Mouse (Mus musculus) heart, embryonic 12.5 days (tissue): Measurements from ENCODE around the gene Pde4d. TPM values are rescaled to one million over a fixed set of nuclear protein-coding genes. Genes with fewer than 3 reads are reported as not detected.

Experiments used
- ATAC-seq: fragments of 200-750 bp; cut with Nextera tagmentation; 2 replicates; pipeline ENCODE4 v1.8.0; 2017; ENCODE audit warnings: moderate TSS enrichment, moderate library complexity; ENCODE audit not compliant: insufficient number of reproducible peaks, low FRiP score
- H3K27ac ChIP-seq: fragments of 300-500 bp; sonication (generic); 2 replicates; pipeline ENCODE4 v1.5.1; 2016; ENCODE audit warnings: mild to moderate bottlenecking, moderate library complexity; ENCODE audit not compliant: poor library complexity, severe bottlenecking
- H3K27me3 ChIP-seq: fragments of 300-500 bp; sonication (generic); replicated peaks from 2 replicates; pipeline ENCODE4 v1.6.1; 2016; ENCODE audit warnings: mild to moderate bottlenecking, moderate library complexity
- H3K36me3 ChIP-seq: fragments of 300-500 bp; sonication (generic); 2 replicates; pipeline ENCODE4 v1.6.1; 2016; ENCODE audit warnings: mild to moderate bottlenecking, moderate library complexity
- H3K4me1 ChIP-seq: fragments of 300-500 bp; sonication (generic); replicated peaks from 2 replicates; pipeline ENCODE4 v1.6.1; 2016; ENCODE audit warnings: mild to moderate bottlenecking
- H3K4me2 ChIP-seq: fragments of 300-500 bp; sonication (generic); 2 replicates; pipeline ENCODE4 v1.6.1; 2016; ENCODE audit warnings: mild to moderate bottlenecking, moderate library complexity
- H3K4me3 ChIP-seq: fragments of 300-500 bp; sonication (generic); 2 replicates; pipeline ENCODE4 v1.5.1; 2016; ENCODE audit warnings: mild to moderate bottlenecking
- H3K9ac ChIP-seq: fragments of 300-500 bp; sonication (generic); 2 replicates; pipeline ENCODE4 v1.6.1; 2016; ENCODE audit warnings: mild to moderate bottlenecking, moderate library complexity
- H3K9me3 ChIP-seq: fragments of 300-500 bp; sonication (generic); replicated peaks from 2 replicates; pipeline ENCODE4 v1.6.1; 2016; ENCODE audit warnings: mild to moderate bottlenecking, moderate library complexity
- WGBS: fragments of 180-500 bp; shearing (Covaris S2); methylation state at CpG from one replicate; pipeline ENCODE4 v1.1.7; 2016; 5-methylcytosine and 5-hydroxymethylcytosine counted together
- polyA plus RNA-seq: library from polyadenylated mRNA; unstranded; fragments of >200 nt; fragmentation: Nextera tagmentation; extraction: Ambion mirVana; gene quantifications from 2 replicates; pipeline ENCODE4 v1.2.1, GENCODE M21; 2016

Gene Pde4d
- polyA plus RNA-seq, 1 experiment from 2014 or later: 34.2 TPM

GRCm38 (mm10) chr13:109664956-109665802 lies 1215.4 kb downstream of the Pde4d start:
- ATAC-seq: peak; percentile 20; the same call in 1 of the 2 replicates
- Histone ChIP-seq H3K4me2 (peak overlapping the region; percentile 38), H3K4me1 (peaks cover 36% of the 10 kb centered on the region), H3K9me3 (no peaks in the 10 kb centered on the region), H3K27ac (peak overlapping the region; percentile 68), H3K27me3 (no peaks in the 10 kb centered on the region), H3K4me3 (no peak overlapping the region), H3K9ac (no peak overlapping the region), H3K36me3 (no peaks in the 10 kb centered on the region)
- WGBS: 28% methylated on average over 10 of the region's 10 CpGs

DNA sequence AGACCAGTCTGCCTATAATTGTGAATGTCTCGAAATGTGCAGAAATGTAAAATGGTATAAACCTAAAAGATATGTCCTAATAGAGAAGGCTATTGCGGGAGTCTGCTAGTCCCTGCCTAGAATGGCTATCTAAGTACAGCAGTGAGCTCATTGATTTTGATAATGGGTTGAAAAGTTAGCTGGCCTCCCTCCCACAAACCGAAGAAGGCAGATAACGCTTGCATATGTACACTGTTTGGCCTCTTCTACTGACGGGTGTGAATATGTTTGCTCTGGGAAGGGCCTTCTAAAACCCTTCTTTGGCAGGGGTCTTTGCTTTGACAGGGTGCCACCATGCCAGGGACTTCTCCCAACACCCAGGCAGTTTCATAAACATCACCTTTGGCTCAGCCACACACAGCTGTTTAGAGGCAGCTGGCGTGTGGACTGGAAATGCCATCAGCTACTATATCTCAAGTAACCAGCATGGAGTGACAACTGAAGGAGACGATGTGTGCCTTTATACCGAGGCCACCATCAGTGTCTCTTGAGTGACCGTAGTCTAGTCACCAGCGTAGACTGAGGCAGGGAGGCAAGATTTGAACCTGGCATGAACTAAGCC lies 1216.2 kb downstream of the Pde4d start:
- H3K4me2 ChIP-seq: peak overlapping the region; percentile 38

GRCm38 (mm10) chr13:109669965-109670364 lies 1220.2 kb downstream of the Pde4d start:
- no peaks in the 10 kb centered on the region for H3K9me3 ChIP-seq
- no peak overlapping the region for H3K4me3 ChIP-seq
- no peaks in the 10 kb centered on the region for H3K36me3 ChIP-seq
- H3K27me3 ChIP-seq: no peaks in the 10 kb centered on the region
- H3K4me2 ChIP-seq: no peak overlapping the region
- peaks cover 29% of the 10 kb centered on the region for H3K4me1 ChIP-seq
- no peak overlapping the region for H3K27ac ChIP-seq
- no peak overlapping the region for H3K9ac ChIP-seq
- 85% methylated on average over 4 of the region's 4 CpGs for WGBS
- no peak for ATAC-seq

More for the DNA sequence above, 1216.2 kb downstream of the Pde4d start:
- H3K36me3 ChIP-seq: no peaks in the 10 kb centered on the region
- no peak overlapping the region for H3K9ac ChIP-seq
- peak overlapping the region; percentile 67 for H3K27ac ChIP-seq
- peaks cover 41% of the 10 kb centered on the region for H3K4me1 ChIP-seq
- H3K27me3 ChIP-seq: no peaks in the 10 kb centered on the region
- H3K4me3 ChIP-seq: no peak overlapping the region
- 25% methylated on average over 10 of the region's 10 CpGs for WGBS
- no peaks in the 10 kb centered on the region for H3K9me3 ChIP-seq
- ATAC-seq: peak; percentile 79

- peaks cover 14% of the 10 kb centered on the region for H3K4me1 ChIP-seq
- no peaks in the 10 kb centered on the region for H3K36me3 ChIP-seq
- H3K27ac ChIP-seq: no peak overlapping the region
- no peak overlapping the region for H3K4me3 ChIP-seq
- whole genome bisulfite sequencing: 68% methylated on average over 8 of the region's 8 CpGs
- ATAC-seq: no peak
- no peaks in the 10 kb centered on the region for H3K9me3 ChIP-seq
- no peaks in the 10 kb centered on the region for H3K27me3 ChIP-seq
- no peak overlapping the region for H3K4me2 ChIP-seq
- H3K9ac ChIP-seq: no peak overlapping the region
These were observed 1222.0 kb downstream of the Pde4d start for GRCm38 (mm10) chr13:109671589-109672347.

GRCm38 (mm10) chr13:109677047-109677446 lies 1227.3 kb downstream of the Pde4d start:
- WGBS: 52% methylated on average over 4 of the region's 4 CpGs
- Histone ChIP-seq H3K4me3 (no peak overlapping the region), H3K27ac (no peak overlapping the region), H3K4me1 (peaks cover 10% of the 10 kb centered on the region), H3K4me2 (no peak overlapping the region), H3K9ac (no peak overlapping the region), H3K27me3 (no peaks in the 10 kb centered on the region), H3K9me3 (no peaks in the 10 kb centered on the region), H3K36me3 (no peaks in the 10 kb centered on the region)
- ATAC-seq: no peak

DNA sequence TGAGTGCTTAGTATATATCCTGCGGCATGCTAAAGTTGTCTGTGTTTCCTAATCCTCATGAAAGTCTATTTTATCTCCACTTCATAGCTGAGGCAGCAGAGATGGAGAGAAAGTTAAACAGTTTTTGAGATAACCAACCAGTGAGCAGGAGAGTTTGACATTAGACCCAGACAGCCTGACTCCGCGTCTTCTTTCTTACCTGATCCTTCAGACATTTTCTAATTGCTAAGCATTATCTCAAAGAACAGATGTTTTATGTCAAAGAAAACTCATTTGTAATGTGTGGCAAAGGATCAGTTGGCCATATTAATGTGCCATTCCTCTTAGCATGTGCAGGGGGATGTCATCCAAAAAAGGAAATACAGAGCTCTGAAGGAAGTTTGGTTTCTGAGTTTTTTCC lies 1227.9 kb downstream of the Pde4d start:
- ATAC-seq: no peak
- Histone ChIP-seq H3K4me3 (no peak overlapping the region), H3K27me3 (no peaks in the 10 kb centered on the region), H3K4me2 (no peak overlapping the region), H3K36me3 (no peaks in the 10 kb centered on the region), H3K27ac (no peak overlapping the region), H3K9me3 (no peaks in the 10 kb centered on the region), H3K4me1 (peaks cover 12% of the 10 kb centered on the region), H3K9ac (no peak overlapping the region)
- 48% methylated on average over 3 of the region's 3 CpGs for WGBS

- no peak for ATAC-seq
- no peak overlapping the region for H3K9ac ChIP-seq
- WGBS: 46% methylated on average over 1 of the region's 1 CpGs
- no peak overlapping the region for H3K27ac ChIP-seq
- no peak overlapping the region for H3K4me2 ChIP-seq
- H3K4me3 ChIP-seq: no peak overlapping the region
- H3K9me3 ChIP-seq: no peaks in the 10 kb centered on the region
- H3K27me3 ChIP-seq: no peaks in the 10 kb centered on the region
- H3K4me1 ChIP-seq: peaks cover 23% of the 10 kb centered on the region
- no peaks in the 10 kb centered on the region for H3K36me3 ChIP-seq
These were observed 1229.2 kb downstream of the Pde4d start for GRCm38 (mm10) chr13:109678991-109679390.

GRCm38 (mm10) chr13:109680229-109680628 lies 1230.5 kb downstream of the Pde4d start:
- WGBS: 62% methylated on average over 8 of the region's 8 CpGs
- no peak for ATAC-seq

GRCm38 (mm10) chr13:109681699-109682293 lies 1232.0 kb downstream of the Pde4d start:
- Histone ChIP-seq H3K4me1 (peaks cover 31% of the 10 kb centered on the region), H3K4me3 (no peak overlapping the region), H3K27ac (no peak overlapping the region), H3K4me2 (no peak overlapping the region), H3K9me3 (no peaks in the 10 kb centered on the region), H3K9ac (no peak overlapping the region), H3K27me3 (no peaks in the 10 kb centered on the region), H3K36me3 (no peaks in the 10 kb centered on the region)
- no peak for ATAC-seq
- 67% methylated on average over 4 of the region's 4 CpGs for WGBS

More at GRCm38 (mm10) chr13:109680229-109680628, 1230.5 kb downstream of the Pde4d start:
- no peak overlapping the region for H3K4me2 ChIP-seq
- H3K9ac ChIP-seq: no peak overlapping the region
- no peaks in the 10 kb centered on the region for H3K36me3 ChIP-seq
- H3K4me1 ChIP-seq: peaks cover 31% of the 10 kb centered on the region
- H3K27me3 ChIP-seq: no peaks in the 10 kb centered on the region
- H3K9me3 ChIP-seq: no peaks in the 10 kb centered on the region
- no peak overlapping the region for H3K27ac ChIP-seq
- no peak overlapping the region for H3K4me3 ChIP-seq

DNA sequence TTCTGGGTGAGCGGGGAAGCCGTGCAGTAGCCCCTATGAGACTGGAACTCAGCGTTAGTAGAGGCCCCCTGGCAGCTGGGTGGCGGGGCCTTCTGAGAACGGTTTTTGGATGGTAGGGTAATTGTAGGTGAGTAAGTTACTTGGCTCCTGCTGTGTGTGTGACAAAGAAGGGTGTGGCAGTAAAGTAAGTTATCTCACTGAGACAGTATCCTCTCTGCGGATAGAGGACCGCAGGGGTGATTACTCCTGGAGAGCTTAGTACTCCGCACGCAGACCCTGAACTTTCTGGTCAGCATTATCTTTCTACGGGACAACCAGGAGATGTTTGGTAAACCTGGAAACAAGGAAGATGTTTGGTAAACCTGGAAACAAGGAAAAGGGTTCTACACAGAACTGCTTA lies 1233.3 kb downstream of the Pde4d start:
- WGBS: 63% methylated on average over 10 of the region's 10 CpGs
- no peak overlapping the region for H3K27ac ChIP-seq
- no peak overlapping the region for H3K4me3 ChIP-seq
- ATAC-seq: peak; percentile 44
- H3K36me3 ChIP-seq: no peaks in the 10 kb centered on the region
- no peaks in the 10 kb centered on the region for H3K27me3 ChIP-seq
- no peak overlapping the region for H3K4me2 ChIP-seq
- H3K4me1 ChIP-seq: peaks cover 32% of the 10 kb centered on the region
- no peaks in the 10 kb centered on the region for H3K9me3 ChIP-seq
- no peak overlapping the region for H3K9ac ChIP-seq

- WGBS: 15% methylated on average over 3 of the region's 3 CpGs
- peak overlapping the region; percentile 99 for H3K27ac ChIP-seq
- H3K9ac ChIP-seq: peak overlapping the region; percentile 89; the same call in 1 of the 2 replicates
- peak overlapping the region; percentile 91 for H3K4me2 ChIP-seq
- no peaks in the 10 kb centered on the region for H3K36me3 ChIP-seq
- no peaks in the 10 kb centered on the region for H3K9me3 ChIP-seq
- peaks cover 26% of the 10 kb centered on the region for H3K4me1 ChIP-seq
- H3K4me3 ChIP-seq: peak overlapping the region; percentile 73
- no peaks in the 10 kb centered on the region for H3K27me3 ChIP-seq
- no peak for ATAC-seq
These were observed 1235.2 kb downstream of the Pde4d start for GRCm38 (mm10) chr13:109684985-109685295.
